Mouse (Mus musculus) limb, embryonic 11.5 days (tissue): ENCODE results near the gene Atxn2l. TPM values are rescaled to one million over a fixed set of nuclear protein-coding genes. Genes with fewer than 3 reads are reported as not detected.

Experiments
- ATAC-seq: fragments of 200-750 bp; cut with Nextera tagmentation; 2 replicates; pipeline ENCODE4 v1.8.0; 2017; ENCODE audit warnings: low read depth; ENCODE audit not compliant: insufficient number of reproducible peaks, low FRiP score, low TSS enrichment
- DNase-seq: peaks from one replicate; pipeline ENCODE4 v3.0.0-alpha.2; 2015; ENCODE audit warnings: low spot score
- H3K27ac ChIP-seq: fragments of 300-500 bp; sonication (generic); replicated peaks from 2 replicates; pipeline ENCODE4 v1.5.1; 2014; ENCODE audit warnings: low read depth, mild to moderate bottlenecking, low read length
- H3K27me3 ChIP-seq: fragments of 300-500 bp; sonication (generic); 2 replicates; pipeline ENCODE4 v1.6.1; 2014; ENCODE audit warnings: mild to moderate bottlenecking, low read length, mixed read lengths; ENCODE audit not compliant: control insufficient read depth, insufficient read depth
- H3K36me3 ChIP-seq: fragments of 300-500 bp; sonication (generic); 2 replicates; pipeline ENCODE4 v1.6.1; 2014; ENCODE audit warnings: mild to moderate bottlenecking, low read length, moderate library complexity, mixed read lengths; ENCODE audit not compliant: control insufficient read depth, insufficient read depth
- H3K4me1 ChIP-seq: fragments of 300-500 bp; sonication (generic); 2 replicates; pipeline ENCODE4 v1.6.1; 2014; ENCODE audit warnings: low read length, mixed read lengths; ENCODE audit not compliant: control insufficient read depth, insufficient read depth
- H3K4me2 ChIP-seq: fragments of 300-500 bp; sonication (generic); 2 replicates; pipeline ENCODE4 v1.6.1; 2014; ENCODE audit warnings: low read depth, mild to moderate bottlenecking, moderate library complexity; ENCODE audit not compliant: severe bottlenecking
- H3K4me3 ChIP-seq: fragments of 300-500 bp; sonication (generic); 2 replicates; pipeline ENCODE4 v1.5.1; 2014; ENCODE audit warnings: low read depth, low read length
- H3K9ac ChIP-seq: fragments of 300-500 bp; sonication (generic); 2 replicates; pipeline ENCODE4 v1.6.1; 2014; ENCODE audit warnings: mild to moderate bottlenecking, low read length
- H3K9me3 ChIP-seq: fragments of 300-500 bp; sonication (generic); 2 replicates; pipeline ENCODE4 v1.6.1; 2016; ENCODE audit warnings: low read length; ENCODE audit not compliant: control insufficient read depth
- WGBS: fragments of 180-500 bp; shearing (Covaris S2); extraction: QIAGEN DNeasy Blood & Tissue Kit; methylation state at CpG from one replicate; pipeline ENCODE4 v1.1.7; 2014; 5-methylcytosine and 5-hydroxymethylcytosine counted together
- polyA plus RNA-seq: library from polyadenylated mRNA; unstranded; fragments of >200 nt; fragmentation: Nextera tagmentation; extraction: Ambion mirVana; gene quantifications from 2 replicates; pipeline ENCODE4 v1.2.1, GENCODE M21; 2014

The Atxn2l gene
- polyA plus RNA-seq, 1 experiment from 2014 or later: 62.0 TPM

DNA sequence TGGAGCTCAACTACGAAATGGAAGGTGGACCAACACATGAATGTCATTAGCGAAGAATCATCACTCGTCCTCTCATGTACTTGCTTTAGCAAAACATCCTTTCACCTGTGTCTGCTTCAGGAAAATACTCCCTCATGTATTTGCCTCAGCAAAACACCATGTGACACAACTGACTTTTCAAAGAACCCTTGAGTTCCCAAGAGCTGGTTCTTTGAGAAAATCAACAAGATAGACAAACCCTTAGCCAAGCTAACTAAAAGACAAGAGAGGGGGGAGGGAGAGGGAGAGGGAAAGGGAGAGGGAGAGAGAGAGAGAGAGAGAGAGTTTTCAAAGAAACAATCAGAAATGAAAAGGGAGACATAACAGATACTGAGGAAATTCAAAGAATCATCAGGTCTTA, 20.1 kb upstream of the Atxn2l start:
- Histone ChIP-seq H3K27ac (no peak overlapping the region), H3K9me3 (no peaks in the 10 kb centered on the region), H3K27me3 (no peaks in the 10 kb centered on the region), H3K4me1 (no peaks in the 10 kb centered on the region), H3K4me3 (no peak overlapping the region), H3K9ac (no peak overlapping the region), H3K36me3 (no peaks in the 10 kb centered on the region), H3K4me2 (no peak overlapping the region)
- DNase-seq: no peak
- ATAC-seq: no peak
- 79% methylated on average over 3 of the region's 3 CpGs for WGBS

DNA sequence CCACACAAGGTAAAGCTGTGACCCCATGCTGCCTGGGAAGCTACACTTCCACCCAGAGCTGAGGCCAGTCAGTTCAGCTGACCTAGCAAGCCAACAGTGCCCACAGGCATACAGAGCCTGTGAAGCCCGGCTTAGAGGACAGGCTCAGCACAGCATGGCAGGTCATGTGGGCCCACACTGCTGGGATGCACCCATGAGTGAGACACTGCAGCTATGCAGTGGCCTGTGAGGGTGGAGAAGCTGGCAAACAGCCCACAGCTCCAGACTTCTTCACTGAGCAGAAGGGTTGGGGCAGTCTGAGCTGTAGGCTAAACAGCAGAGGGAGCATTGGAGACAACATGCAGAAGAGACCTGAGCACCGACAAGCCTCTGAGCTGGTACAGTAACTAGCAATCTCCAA, 16.3 kb upstream of the Atxn2l start:
- 65% methylated on average over 2 of the region's 2 CpGs for WGBS

DNA sequence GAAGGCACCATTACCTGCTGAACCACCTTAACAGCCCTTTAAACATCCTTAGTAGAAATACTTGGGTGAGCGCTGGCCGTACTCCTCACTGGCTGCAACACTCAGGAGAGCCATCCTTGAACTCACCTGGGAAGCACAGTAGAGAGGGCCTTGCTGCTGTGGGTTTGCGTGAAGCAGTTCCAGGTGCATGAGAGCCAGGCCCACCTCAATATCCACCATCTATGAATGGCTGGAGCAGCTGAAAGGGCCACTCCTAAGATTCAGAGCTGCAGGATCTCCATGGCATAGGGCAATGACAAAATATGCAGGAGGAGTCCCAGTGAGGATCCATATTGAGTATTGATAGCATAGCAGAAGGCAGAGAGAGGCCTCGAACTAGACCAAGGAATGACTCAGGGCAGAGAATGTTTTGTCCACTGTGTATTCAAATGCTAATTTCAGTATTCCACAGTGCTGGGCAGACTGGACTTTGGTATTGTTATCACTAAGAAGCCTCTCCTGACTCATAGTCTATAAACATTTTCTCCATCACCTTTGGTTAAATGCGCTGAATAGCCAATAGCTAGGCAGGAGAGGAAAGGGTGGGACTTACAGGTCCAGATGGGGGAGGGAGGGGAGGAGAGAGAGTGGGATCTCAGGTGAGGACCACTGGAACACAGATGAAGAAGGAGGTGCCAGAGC, 15.2 kb upstream of the Atxn2l start:
- WGBS: 90% methylated on average over 5 of the region's 5 CpGs
- Histone ChIP-seq H3K27ac (no peak overlapping the region), H3K27me3 (no peaks in the 10 kb centered on the region), H3K9me3 (no peaks in the 10 kb centered on the region), H3K4me2 (no peak overlapping the region), H3K9ac (no peak overlapping the region), H3K4me3 (no peak overlapping the region), H3K36me3 (no peaks in the 10 kb centered on the region), H3K4me1 (no peaks in the 10 kb centered on the region)
- DNase-seq (no peak), ATAC-seq (no peak)

More for the DNA sequence above, 16.3 kb upstream of the Atxn2l start:
- ATAC-seq (no peak), DNase-seq (no peak)
- Histone ChIP-seq H3K9me3 (no peaks in the 10 kb centered on the region), H3K27ac (no peak overlapping the region), H3K27me3 (no peaks in the 10 kb centered on the region), H3K4me1 (no peaks in the 10 kb centered on the region), H3K4me2 (no peak overlapping the region), H3K36me3 (no peaks in the 10 kb centered on the region), H3K4me3 (no peak overlapping the region), H3K9ac (no peak overlapping the region)

DNA sequence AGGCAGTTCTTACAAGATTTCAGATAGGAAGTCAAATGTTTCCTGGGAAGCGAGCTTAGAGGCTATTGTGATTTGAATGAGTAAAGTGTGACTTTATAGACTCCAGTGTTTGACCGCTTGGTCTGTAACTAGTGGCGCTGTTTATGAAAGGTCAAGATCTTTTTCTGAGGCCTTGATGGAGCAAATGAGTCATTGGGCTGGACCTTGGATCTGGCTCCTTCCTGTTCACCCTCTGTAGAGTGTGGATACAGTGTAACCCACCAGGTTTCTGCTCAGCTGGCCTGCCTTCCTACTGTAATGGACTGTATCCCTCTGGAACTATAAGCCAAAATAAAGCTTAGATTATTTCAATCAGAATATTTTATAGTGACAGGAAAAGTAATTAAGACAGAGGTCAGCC, 8.1 kb upstream of the Atxn2l start:
- WGBS: 85% methylated on average over 3 of the region's 3 CpGs
- no peak overlapping the region for H3K27ac ChIP-seq

DNA sequence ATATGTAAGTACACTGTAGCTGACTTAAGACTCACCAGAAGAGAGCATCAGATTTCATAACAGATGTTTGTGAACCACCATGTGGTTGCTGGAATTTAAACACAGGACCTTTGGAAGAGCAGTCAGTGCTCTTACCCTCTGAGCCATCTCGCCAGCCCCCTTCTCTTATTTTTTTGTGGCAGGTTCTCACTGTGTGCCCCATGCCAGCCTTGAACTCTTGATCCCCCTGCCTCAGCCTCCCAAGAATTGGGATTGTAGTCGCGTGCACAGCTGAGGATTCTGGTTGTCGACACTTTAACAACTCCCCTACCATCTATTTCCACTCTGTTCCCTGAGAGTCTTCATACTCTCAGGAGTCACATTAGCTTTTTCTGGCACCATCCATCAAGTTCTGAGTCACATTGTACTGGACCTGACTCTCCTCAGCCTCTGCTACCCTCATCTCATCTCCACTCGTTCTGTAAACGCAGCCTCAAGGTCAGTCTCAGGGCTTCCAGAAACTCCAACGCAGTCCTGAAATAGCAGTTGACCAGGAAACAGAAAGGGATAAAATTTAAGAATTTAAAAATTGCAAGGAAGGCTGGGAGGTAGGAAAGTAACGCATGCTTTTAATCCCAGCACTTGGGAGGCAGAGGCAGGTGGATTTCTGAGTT, 4.0 kb upstream of the Atxn2l start:
- DNase-seq (no peak), ATAC-seq (no peak)
- Histone ChIP-seq H3K4me3 (no peak overlapping the region), H3K36me3 (no peaks in the 10 kb centered on the region), H3K27ac (no peak overlapping the region), H3K9me3 (no peaks in the 10 kb centered on the region), H3K9ac (no peak overlapping the region), H3K27me3 (no peaks in the 10 kb centered on the region), H3K4me2 (no peak overlapping the region), H3K4me1 (no peaks in the 10 kb centered on the region)
- 89% methylated on average over 8 of the region's 8 CpGs for WGBS

More for the DNA sequence above, 8.1 kb upstream of the Atxn2l start:
- no peaks in the 10 kb centered on the region for H3K4me1 ChIP-seq
- no peak overlapping the region for H3K9ac ChIP-seq
- no peaks in the 10 kb centered on the region for H3K36me3 ChIP-seq
- no peaks in the 10 kb centered on the region for H3K9me3 ChIP-seq
- no peak overlapping the region for H3K4me3 ChIP-seq
- no peak overlapping the region for H3K4me2 ChIP-seq
- no peak for DNase-seq
- ATAC-seq: no peak
- H3K27me3 ChIP-seq: no peaks in the 10 kb centered on the region

DNA sequence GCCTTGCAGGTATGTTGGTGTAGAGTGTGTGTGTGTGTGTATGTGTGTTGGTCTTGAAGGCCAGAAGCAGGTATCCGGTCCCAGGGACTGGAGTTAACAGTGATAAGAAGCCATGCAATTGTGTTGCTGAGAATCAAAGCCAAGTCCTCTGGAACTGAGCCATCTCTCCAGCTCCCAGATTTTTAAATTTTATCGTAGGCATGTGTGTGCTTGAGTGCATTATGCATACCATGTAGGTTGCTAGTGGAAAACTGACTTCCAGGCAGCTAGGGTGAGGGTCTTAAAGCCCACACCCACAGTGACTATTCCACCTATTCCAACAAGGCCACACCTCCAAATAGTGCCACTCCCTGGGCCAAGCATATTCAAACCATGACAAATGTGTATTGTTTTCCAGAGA, 1.7 kb upstream of the Atxn2l start:
- no peak for DNase-seq
- no peaks in the 10 kb centered on the region for H3K4me1 ChIP-seq
- 90% methylated on average over 2 of the region's 2 CpGs for WGBS
- ATAC-seq: no peak
- H3K27me3 ChIP-seq: no peaks in the 10 kb centered on the region
- H3K4me3 ChIP-seq: no peak overlapping the region
- H3K27ac ChIP-seq: no peak overlapping the region
- no peak overlapping the region for H3K4me2 ChIP-seq
- H3K36me3 ChIP-seq: peaks cover 10% of the 10 kb centered on the region
- no peak overlapping the region for H3K9ac ChIP-seq
- no peaks in the 10 kb centered on the region for H3K9me3 ChIP-seq

DNA sequence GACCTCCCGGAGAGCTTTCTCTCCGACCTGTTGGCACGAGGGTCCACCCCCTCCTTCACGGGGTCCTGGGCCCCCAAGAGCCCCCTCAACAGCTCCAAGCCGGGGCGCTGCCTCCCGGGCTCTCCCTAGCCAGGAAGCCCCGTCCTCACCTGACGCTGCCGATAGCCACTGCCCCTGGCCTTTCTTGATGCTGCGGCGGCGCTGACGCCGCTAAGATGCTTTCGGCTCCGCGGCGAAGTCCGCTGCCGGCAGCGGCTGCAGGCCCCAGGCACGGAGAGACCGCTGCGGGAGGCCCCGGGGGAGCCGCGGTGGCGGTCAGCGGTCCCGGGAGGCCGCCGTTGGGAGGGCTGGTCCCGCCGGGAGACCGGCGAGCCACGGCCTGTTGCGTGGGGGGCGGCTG, 486 bp downstream of the Atxn2l start:
- H3K36me3 ChIP-seq: peaks cover 21% of the 10 kb centered on the region
- H3K27me3 ChIP-seq: no peaks in the 10 kb centered on the region
- peak overlapping the region; percentile 43 for H3K4me2 ChIP-seq
- DNase-seq: no peak
- no peaks in the 10 kb centered on the region for H3K9me3 ChIP-seq
- peak overlapping the region; percentile 96 for H3K4me3 ChIP-seq
- WGBS: 0% methylated on average over 40 of the region's 40 CpGs
- ATAC-seq: no peak
- peak overlapping the region; percentile 100 for H3K9ac ChIP-seq
- peak overlapping the region; percentile 100 for H3K27ac ChIP-seq
- no peaks in the 10 kb centered on the region for H3K4me1 ChIP-seq

DNA sequence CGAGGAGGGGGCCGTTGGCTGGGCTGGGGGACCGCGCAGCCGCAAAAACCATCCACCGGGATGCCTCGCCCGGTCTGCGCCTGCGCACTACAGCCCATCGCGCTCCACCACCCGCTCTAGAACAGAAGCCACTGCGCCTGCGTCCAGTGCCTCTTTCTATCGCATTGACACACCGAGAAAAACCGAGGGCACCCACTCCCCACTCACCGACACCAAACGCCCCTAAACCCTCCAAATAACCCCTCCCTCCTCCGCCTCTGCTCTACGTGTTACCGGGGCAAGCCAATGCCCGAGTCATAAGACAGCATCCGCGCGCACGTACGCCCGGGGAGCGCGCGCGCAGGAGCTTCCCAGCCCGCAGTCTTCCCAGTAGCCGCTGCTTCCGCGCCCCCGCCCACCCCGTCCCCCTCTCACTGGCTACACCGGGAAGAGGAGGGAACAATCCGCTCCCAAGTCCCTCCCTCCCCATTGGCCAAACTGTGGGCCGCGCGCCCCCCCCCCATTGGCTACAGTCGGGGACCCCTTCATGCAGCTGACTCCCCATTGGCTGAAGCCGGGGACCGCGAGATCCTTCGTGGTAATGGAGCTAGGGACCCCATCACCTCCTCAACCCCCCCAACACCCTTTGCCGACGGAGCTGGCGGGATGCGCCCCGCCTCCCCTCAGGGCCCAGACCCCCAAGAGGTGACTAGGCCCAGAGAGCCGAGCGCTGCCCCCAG, 1.1 kb downstream of the Atxn2l start:
- Histone ChIP-seq H3K27me3 (no peaks in the 10 kb centered on the region), H3K36me3 (peaks cover 25% of the 10 kb centered on the region), H3K4me2 (peak overlapping the region; percentile 77), H3K4me1 (no peaks in the 10 kb centered on the region), H3K27ac (peak overlapping the region; percentile 100), H3K9ac (peak overlapping the region; percentile 100), H3K9me3 (no peaks in the 10 kb centered on the region), H3K4me3 (peak overlapping the region; percentile 96)
- ATAC-seq: peak; percentile 92
- peak; percentile 95 for DNase-seq
- WGBS: 0% methylated on average over 49 of the region's 57 CpGs
